Mouse (Mus musculus): ENCODE data around the gene Hyal3. TPM values are rescaled to one million over a fixed set of nuclear protein-coding genes. Genes with fewer than 3 reads are reported as not detected.

Hyal3 gene
- polyA plus RNA-seq (2012): 0.47 and 0.67 TPM in 2 replicates

DNA sequence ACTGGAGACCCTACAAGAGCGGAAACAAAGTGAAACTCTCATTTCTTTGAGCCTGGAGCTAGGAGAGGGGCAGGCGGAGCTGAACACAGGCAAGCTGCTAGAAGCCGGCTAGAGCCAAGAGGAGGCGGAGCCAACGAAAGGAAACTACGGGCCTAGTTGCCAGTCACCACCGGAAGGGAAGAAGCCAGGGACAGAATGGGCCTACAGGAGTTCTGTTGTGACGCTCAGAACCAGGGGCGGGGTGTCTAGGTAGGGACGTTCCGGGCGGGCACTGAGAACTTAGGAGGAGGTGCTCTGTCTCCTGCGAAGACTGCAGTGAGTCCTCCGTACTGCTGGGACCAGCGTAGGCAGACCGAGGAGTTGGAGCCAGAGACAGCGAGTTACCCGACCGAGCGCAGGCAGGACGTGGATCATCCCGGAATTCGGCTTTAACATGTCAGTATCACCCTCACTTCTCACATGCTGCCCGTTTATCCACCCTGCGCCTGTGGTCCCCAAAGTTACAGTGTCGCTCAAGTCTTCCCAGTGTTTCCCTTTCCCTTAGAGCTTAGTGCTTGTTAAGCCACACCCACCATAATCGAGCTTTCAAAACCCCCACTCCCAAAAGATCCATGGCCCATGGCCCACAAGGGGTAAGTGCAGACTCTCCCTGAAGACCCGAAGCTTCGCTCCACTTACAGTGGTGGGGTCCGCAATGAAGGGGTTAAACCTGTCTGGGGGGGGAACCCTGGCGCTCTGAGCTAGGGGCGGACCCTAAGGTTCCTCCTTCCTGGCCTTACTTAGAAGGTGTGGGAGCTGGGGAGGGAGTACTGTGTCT, at the start of gene Hyal3:
Gene Hyal3 (plus strand): TSS at position 318 of the 817 bp plus-strand sequence.

DNA sequence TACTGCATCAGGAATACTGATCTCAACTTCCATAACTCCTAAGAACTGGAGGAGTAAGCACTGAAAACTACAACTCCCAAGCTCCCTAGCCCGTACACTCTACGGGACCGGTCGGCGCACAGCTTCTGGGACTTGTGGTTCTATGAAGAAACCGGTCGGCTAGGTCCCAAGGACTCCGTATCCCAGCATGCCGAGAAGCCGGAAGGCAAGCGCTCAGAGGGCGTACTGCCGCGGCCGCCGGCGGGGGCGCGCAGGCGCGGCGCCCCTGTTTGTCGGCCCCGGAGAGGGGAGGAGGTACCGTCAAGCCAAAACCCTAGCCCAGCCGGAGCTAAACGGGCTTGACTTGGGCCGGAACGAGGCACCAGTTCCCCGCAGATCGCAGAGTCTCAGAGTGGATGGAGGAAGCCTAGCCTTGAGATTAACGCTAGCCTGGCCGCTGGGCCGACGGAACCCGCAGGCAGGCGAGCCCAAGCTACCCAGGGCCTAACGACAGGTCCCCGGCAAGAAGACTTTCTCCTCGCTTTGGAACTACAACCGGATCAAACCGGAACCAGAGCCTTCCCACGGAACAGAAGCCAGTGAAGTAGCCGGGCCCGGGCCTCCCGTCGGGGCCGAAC, 46.7 kb upstream of the Hyal3 start, which contains the start of gene Tmem115:
Gene Tmem115 (plus strand): TSS at position 155 of the 617 bp plus-strand sequence.

DNA sequence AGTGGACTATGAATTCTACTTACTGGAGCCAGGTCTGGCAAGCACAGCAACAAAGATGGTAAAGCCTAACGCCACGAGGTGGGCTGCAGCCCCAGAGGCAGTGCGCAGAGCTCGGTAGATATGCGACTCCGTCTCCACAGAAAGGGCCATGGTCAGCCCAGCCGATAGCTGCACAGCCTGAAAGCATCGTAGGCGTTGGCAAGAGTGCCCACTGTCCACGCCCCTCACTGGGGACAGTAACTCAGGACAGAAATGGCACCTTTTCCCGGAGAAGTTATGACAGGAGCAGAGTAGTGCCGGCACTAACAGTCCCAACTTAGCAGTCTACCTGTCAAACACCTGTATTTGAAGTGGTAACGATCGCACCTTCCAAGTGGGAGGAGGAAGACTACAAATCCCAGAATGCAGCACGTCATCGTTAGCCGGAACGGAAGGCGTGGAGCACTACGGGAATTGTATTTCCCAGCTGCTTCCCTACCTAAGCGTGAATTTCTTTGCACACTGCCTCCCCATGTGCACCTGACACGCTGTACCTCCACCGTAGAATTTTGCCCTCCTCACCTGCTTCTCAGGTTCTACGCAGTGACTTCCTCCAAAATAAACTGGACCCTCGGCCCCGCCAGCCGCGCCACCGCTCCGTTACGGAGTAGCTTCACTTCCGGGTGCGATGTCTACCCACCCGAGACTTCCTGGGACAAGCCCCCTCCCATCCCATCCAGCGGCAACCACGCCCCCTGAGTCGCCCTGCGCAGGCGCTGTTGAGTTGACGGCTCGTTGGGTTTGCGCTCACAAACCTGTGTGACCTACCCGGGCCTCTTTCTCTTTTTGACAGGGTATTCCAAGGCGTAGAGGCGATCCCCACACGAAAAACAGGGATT, 38.9 kb upstream of the Hyal3 start, which contains the start of the genes Cyb561d2 and Nprl2:
Gene Cyb561d2 (minus strand): TSS at position 720 of the 878 bp plus-strand sequence.
Gene Nprl2 (plus strand): TSS at position 753 of the 878 bp plus-strand sequence.

DNA sequence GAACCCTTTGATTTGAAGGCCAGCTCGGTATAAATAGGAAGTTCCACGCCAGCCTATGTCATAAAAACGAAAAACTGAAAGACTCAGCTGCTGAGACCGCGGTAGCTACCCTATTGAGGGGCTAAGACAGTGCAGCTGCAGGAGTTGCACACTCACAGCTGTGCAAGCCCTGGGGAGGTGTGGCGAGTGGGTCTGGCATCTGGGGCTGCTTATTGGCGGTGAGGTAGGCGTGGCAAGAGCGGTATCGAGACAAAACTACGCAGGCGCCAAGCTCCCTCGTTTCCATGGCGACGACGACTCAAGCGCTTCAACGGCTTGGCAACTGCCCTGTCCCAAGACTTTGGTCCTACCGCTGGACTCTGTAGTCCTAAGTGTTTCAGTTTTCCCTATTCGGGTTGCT, 33.6 kb upstream of the Hyal3 start, which contains the start of gene Zmynd10:
Gene Zmynd10 (plus strand): TSS at position 273 of the 400 bp plus-strand sequence.

DNA sequence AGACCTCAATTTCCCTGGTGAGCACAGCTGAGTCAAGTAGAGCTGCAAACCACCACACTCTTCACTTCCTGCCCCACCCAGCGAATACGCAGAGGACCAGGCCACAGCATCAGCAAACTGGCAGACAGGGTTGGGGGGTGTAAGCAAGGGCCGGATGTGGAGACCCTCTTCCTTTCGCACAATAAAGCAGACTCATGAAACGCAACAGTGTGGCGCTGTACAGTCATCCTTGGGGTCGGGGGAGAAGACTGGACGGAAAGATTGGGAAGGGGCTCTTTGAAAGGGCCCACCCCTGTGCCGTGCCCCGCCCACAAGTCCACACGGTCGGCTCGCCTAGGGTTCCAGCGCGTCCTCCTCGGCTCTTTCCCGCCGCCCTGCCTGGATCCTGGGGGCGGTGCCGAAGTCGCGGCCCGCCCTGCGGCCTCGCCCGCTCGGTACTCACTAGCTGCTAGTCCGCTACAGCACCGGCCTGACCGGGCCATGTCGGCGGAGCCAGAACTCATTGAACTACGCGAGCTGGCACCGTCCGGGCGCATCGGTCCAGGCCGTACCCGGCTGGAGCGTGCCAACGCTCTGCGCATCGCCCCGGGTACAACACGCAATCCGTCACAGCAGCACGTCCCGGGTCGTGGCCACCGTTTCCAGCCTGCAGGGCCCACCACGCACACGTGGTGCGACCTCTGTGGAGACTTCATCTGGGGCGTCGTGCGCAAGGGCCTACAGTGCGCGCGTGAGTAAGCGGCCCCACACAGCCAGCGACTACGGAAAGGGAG, 29.3 kb upstream of the Hyal3 start, which contains the start of gene Rassf1:
Gene Rassf1 (plus strand): TSS at position 439 of the 773 bp plus-strand sequence.

DNA sequence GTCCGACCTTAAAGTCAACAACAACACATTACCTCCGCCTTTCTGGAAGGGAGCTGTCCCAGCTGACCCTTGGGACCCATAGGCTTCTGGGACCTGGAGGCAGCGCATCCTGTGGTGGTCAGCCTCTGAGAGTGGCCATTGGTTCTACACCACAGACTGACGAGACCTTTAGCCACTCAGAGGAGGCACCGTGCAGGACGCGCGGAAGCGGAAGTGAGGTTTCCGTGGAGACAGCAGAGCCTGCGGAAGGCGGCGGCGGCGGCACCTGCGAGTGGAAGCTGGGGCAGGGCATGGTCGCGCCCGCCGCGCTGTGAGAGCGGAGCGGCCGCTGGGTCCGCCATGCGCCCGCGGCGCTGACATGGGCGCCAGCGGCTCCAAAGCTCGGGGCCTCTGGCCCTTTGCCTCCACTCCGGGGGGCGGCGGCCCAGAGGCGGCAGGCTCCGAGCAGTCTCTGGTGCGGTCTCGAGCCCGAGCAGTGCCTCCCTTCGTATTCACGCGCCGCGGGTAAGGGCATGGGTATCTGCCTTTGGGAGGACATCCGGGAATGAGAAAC, 17.5 kb upstream of the Hyal3 start, which contains the start of gene Tusc2:
Gene Tusc2 (plus strand): TSS at position 227 of the 553 bp plus-strand sequence.

DNA sequence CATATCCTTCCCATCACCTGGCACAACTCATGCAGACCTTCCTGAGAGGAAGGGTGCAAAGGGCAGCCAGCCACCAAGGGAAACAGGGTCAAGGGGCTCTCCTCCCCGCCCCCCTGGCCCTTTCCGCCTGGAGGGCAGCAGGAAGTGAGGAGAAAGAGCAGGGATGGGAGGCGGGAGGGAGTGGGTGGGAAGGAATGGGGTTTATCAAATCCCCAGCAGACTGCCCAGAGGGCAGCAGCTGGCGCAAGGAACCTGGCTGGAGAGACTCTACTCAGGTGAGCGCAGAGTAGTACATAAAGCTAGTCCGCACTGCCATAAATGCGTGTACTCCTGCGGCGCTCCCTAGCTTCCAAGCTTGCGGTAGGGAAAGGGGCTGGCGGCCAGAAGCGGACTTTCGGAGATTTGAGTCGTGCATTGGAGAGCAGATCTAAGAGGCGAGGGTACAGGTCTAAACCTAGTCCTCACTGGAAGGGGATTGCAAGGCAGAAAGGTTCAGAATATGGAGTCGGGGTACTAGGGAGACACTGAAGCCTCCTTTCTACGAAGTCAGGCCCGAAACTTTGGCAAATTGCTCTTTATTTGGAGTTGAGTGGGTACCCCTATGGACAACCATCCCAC, 12.8 kb upstream of the Hyal3 start, which contains the start of gene Hyal2:
Gene Hyal2 (plus strand): TSS at position 244 of the 618 bp plus-strand sequence.

DNA sequence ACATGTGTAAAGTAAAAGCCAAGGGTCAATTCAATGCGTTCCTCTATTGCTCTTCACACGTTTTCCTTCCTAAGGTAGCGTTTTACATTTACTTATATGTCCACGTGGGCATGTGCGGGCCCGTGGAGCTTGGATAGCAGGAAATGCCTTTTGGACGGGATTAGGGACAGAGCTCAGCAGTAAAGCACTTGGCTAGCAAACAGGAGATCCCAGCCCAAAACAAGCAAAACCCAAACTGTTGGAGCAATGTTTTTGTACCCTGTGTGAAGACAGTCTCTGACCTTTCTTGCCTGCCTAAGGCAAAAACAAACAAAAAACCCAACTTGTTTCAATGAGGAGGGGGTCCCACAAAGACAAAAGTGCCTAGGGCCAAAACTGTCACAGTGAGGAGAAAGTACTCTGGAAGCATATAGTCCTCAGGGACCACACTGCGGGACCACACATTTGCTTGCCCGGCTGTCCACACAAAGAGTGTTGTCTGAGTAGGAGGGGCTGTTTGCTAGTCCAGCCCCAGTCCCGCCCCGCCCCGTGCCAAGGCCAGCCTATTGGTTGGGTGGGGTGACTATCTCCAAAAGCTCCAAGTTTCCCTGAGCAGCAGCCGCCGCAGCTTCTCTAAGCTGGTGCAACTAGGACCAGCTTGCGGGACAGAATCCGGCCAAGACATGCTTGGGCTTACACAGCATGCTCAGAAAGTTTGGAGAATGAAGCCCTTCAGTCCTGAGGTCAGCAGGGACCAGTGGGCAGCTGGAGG, 4.1 kb upstream of the Hyal3 start, which contains the start of gene Hyal1:
Gene Hyal1 (plus strand): TSS at position 571 of the 751 bp plus-strand sequence.

DNA sequence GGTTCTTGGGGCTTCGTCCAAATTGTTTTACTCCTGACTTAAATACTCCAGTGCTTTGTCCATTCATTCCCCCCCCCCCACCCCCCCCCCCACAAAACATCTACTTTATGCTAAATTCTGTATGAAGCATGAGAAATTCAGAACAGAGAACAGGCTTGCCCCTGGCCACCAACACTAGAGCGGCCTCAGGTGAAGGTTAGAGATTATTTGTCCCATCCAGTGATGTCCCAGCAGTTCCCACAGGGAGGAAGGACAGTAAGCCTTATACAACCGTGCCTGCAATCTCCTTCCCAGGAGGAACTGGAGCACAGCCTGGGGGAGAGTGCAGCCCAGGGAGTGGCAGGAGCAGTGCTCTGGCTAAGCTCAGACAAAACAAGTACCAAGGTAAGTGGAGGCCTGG, 2.0 kb upstream of the Hyal3 start, which contains the start of gene Naa80:
Gene Naa80 (plus strand): TSS at position 301 of the 400 bp plus-strand sequence.

DNA sequence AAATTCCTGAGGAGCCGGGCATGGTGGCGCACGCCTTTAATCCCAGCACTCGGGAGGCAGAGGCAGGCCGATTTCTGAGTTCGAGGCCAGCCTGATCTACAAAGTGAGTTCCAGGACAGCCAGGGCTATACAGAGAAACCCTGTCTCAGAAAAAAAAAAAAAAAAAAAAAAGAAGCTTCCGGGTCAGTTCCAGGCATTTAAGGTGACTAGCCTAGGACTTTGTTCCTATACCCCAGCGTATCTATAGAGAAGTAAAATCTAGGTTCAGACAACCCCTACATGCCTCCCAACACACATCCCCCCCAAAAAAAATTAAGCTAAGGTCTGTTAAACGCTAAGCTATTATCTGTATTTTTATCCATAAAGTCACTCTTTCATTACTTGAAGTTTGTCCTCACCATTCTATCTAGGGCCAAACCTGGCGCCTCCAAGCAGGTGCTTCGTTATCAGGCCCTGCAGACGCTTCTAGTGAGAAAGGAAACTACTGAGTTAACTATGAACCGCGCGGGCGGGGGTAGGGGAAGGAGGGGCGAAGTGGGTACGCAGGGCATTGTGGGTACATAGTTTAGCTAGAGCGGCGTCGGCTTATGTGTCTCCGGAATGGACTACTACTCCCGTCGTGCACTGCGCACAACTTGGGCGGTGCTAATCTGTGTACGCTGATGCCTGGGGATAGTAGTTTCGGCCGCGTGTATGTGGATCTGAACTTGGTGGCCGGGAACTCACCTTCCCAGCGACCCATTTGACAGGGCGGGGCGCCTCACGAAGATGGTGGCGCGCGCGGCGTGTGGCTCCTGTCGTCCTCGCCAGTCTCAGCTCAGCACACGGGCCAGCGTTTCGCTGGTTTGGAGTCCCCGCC, 6.6 kb downstream of the Hyal3 start, which contains the start of gene Ifrd2:
Gene Ifrd2 (plus strand): TSS at position 669 of the 859 bp plus-strand sequence.

DNA sequence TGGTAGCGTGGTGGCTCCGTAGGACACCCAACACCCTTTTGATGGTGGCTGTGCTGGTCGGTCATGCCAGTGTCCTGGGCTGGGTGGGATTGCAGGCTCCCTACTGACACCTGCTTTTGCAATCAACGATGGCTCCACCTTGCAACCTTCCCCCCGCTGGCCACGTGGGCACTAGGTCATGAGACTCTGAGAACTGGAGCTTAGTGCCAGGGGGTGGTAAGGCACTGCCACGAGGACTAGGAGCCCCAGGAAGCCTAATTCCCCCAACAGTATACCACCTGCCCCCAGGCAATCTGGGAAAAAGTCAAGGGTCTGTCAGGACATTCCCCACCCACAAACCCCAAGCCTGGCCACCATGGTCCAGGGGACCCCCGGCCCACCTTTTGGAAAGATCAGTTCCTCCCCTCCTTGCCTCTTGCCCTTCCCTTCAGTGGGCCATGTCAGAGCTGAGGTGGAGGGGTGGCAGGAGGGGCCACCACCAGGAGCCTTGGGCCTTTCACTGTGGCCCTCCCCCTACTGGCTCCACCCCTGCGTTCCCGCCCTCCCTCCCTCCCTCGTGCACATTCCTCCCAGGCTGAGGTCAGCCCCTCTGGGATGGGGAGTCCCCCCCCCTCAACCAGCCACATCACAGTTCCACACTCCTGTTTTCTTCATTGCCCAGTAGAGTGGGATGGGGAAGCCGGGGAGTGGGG, 28.3 kb downstream of the Hyal3 start, which contains the start of gene Sema3b:
Gene Sema3b (minus strand): TSS at position 489 of the 692 bp plus-strand sequence.

DNA sequence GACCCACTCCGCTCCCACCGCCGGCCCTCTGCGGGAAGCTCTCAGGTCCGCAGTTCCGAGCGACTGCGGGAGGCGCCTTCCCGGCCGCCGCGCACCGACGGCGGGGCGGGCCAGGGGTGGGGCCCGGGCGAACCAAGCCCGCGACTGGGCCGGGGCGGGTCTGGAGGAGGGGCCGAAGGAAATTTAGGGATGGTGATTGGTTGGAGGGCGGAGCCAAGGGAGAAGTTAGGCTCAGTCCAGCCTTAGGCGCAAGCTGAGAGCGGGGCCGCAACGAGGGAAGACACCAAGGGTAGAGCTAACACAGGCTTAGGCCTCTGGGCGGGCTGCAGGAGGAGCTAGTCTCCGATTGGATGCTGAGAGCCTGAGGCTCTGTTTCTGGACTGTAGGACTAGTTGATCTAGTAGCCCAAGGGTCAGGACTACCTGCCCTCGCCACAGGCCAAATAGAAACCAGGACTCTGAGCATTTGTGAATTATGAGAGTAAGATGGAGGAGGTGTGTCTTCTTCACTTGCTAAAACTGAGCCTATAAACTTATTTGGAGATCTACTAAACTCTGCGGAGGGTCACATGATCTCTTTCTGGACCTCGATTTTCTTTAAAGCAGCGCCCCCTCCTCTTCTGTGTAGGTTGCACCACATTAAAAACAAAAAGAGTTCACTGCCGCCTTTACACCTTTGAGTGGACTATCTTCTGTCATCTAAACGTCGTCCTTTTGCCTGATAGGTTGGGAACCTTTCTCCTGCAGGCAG, 54.8 kb downstream of the Hyal3 start, which contains the start of gene Gnai2:
Gene Gnai2 (minus strand): TSS at position 89 of the 750 bp plus-strand sequence.

Other genes with a start within 250 kb of the Hyal3 start
- 2.8 and 3.5 TPM in 2 replicates for gene Hemk1, start 242.5 kb upstream of the Hyal3 start, polyA plus RNA-seq (2012)
- gene 6430571L13Rik, start 240.2 kb upstream of the Hyal3 start, polyA plus RNA-seq (2012): 0.34 and 0.41 TPM in 2 replicates
- 1.7 and 2.1 TPM in 2 replicates for gene Cacna2d2, start 181.2 kb upstream of the Hyal3 start, polyA plus RNA-seq (2012)
- 30.5 and 30.9 TPM in 2 replicates for gene Tmem115, start 46.9 kb upstream of the Hyal3 start, polyA plus RNA-seq (2012)
- 17.6 and 21.3 TPM in 2 replicates for gene Cyb561d2, start 38.6 kb upstream of the Hyal3 start, polyA plus RNA-seq (2012)
- gene Nprl2, start 38.6 kb upstream of the Hyal3 start, polyA plus RNA-seq (2012): 0.73 and 1.6 TPM in 2 replicates
- 0.65 and 0.95 TPM in 2 replicates for gene Zmynd10, start 33.5 kb upstream of the Hyal3 start, polyA plus RNA-seq (2012)
- gene Rassf1, start 29.3 kb upstream of the Hyal3 start, polyA plus RNA-seq (2012): 41.8 and 45.8 TPM in 2 replicates
- gene Tusc2, start 17.6 kb upstream of the Hyal3 start, polyA plus RNA-seq (2012): 8.9 and 11.0 TPM in 2 replicates
- 11.0 and 18.3 TPM in 2 replicates for gene Hyal2, start 12.9 kb upstream of the Hyal3 start, polyA plus RNA-seq (2012)
- gene Hyal1, start 3.9 kb upstream of the Hyal3 start, polyA plus RNA-seq (2012): 2.8 and 3.0 TPM in 2 replicates
- gene Naa80, start 1.9 kb upstream of the Hyal3 start, polyA plus RNA-seq (2012): 57.1 and 59.8 TPM in 2 replicates
- 99.4 and 110 TPM in 2 replicates for gene Ifrd2, start 6.8 kb downstream of the Hyal3 start, polyA plus RNA-seq (2012)
- 0.09 TPM in 1 of 2 replicates, not detected in the other for gene Sema3b, start 28.4 kb downstream of the Hyal3 start, polyA plus RNA-seq (2012)
- 1,176 and 1,508 TPM in 2 replicates for gene Gnai2, start 54.5 kb downstream of the Hyal3 start, polyA plus RNA-seq (2012)
- 0.02 and 0.03 TPM in 2 replicates for gene Slc38a3, start 88.7 kb downstream of the Hyal3 start, polyA plus RNA-seq (2012)
- 0.33 and 0.55 TPM in 2 replicates for gene Gnat1, start 98.9 kb downstream of the Hyal3 start, polyA plus RNA-seq (2012)
- 0.52 and 0.71 TPM in 2 replicates for gene Sema3f, start 129.7 kb downstream of the Hyal3 start, polyA plus RNA-seq (2012)
- 22.6 and 29.7 TPM in 2 replicates for gene Rbm5, start 190.2 kb downstream of the Hyal3 start, polyA plus RNA-seq (2012)